Mouse (Mus musculus): Measurements from ENCODE around the gene Trabd2b. TPM values are rescaled to one million over a fixed set of nuclear protein-coding genes. Genes with fewer than 3 reads are reported as not detected.
A peak's percentile ranks its signal among the peaks of the same experiment; 100 is the strongest.

Gene Trabd2b
- total RNA-seq, 1 experiment from 2014 or later, result 0.97 TPM

- no peak for DNase-seq
These were observed 42.0 kb downstream of the Trabd2b start for GRCm38 (mm10) chr4:114448393-114449052.

- no peak for DNase-seq
These were observed 46.6 kb downstream of the Trabd2b start for GRCm38 (mm10) chr4:114453101-114453500.

DNA sequence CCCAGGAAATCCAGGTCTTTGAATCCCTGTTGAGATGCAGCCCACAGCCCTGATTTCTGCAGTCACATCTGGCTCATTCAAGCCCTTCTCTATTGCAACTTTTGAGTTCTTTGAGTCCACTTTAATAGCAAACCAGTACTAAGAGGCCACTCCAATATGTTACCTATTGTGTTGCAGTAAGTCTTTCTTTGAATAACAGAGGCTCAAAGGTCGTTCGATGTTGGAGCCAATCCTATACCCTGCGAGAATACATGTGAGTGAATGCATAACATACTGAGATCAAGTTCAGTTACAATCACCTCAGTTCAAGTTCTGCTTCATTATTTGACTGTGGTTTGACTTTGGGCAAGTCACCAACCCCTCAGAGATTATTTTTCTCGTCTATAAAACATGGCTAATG is 47.5 kb downstream of the Trabd2b start:
- no peak for DNase-seq

GRCm38 (mm10) chr4:114454495-114455186 is 48.1 kb downstream of the Trabd2b start:
- peak; percentile 11 for DNase-seq

DNA sequence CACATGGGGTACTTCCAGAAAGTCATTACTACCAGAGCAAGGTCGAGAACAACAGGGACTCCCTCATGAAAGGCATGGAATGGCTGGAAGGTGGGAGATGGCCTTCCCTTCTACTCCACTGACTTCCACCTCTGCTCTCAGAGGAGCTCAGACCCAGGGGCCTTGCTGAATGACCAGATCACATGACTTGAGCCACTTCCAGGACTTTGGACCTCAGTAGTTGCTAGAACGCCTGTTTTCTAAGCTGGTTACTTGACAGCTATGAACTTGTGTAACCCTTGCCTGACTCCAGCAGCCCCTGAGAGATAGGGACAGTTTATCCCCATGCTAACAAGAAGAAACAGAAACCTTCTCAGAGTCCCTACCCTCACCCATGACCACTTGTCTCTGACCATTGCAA is 50.6 kb downstream of the Trabd2b start:
- no peak for DNase-seq

GRCm38 (mm10) chr4:114459591-114459990 is 53.1 kb downstream of the Trabd2b start:
- DNase-seq, result no peak

GRCm38 (mm10) chr4:114460401-114460800 is 53.9 kb downstream of the Trabd2b start:
- no peak for DNase-seq

- DNase-seq, result no peak
These were observed 54.6 kb downstream of the Trabd2b start for GRCm38 (mm10) chr4:114461093-114461492.

DNA sequence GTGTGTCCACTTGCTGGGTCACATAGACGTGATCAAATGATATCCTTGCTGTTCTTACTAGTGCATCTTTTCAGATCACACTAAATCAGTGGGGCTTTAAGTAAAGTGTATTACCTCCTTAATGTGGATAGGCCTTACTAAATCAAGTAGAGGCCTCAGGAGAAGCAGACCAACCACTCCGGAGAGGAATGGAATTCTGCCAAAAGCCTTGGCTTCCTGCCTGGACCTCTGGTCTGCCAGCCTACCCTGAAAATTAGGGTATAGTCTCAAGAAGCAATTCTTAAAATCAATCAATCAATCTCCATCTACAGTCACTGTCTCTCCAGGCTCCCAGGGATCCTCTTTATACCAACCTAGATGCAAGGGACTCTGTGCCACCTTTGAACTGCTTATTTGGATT is 59.1 kb downstream of the Trabd2b start:
- DNase-seq, result peak; percentile 51

DNA sequence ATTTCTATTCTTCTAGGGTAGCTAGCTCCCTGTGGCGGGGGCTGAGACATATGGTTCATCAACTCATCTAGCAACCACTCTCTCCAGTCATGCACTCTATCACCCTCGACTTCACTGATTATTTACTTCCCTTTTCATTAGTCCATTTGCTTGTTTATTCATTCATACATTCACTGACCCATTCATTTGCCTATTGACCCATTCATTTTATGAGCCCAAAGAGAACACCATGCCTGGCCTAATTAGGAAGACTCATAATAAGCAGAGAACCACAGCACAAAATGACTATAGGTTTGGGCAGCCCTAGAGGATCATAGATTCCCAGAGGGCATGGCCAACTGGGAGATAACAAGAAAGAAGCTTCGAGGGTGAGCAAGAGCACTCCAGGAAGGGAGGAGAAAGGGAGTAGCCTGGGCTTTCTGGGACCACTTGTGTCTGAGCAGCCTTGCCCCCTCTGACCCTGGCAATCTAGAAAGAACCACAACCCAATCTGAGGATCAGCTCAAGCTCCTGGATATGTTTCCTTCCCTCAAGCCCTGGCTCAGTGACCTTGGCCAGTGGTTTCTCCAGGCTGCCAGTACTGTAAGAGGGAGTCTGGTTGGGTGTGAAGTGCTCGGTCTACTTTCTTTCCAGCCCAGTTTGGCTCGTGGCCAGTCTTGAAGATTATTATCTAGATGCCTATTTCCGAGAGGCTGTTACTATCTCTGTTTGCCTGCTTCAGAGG is 61.0 kb downstream of the Trabd2b start:
- DNase-seq, result peak; percentile 35

DNA sequence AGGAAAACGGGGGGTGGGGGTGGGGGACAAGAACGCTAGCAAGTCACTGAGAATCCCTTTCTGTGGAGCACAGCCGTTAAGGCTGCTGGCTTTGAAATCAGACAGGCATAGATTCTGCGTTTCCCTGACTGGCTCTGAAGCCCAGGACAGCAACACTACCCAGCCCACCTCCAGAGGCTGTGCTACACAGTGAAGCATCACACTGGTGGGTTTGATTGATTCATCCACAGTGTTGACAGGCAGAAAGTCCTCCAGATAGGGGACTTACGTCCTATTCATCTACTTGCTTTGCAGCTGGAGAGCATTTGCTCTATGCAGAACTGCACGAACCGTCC is 61.5 kb downstream of the Trabd2b start:
- no peak for DNase-seq

DNA sequence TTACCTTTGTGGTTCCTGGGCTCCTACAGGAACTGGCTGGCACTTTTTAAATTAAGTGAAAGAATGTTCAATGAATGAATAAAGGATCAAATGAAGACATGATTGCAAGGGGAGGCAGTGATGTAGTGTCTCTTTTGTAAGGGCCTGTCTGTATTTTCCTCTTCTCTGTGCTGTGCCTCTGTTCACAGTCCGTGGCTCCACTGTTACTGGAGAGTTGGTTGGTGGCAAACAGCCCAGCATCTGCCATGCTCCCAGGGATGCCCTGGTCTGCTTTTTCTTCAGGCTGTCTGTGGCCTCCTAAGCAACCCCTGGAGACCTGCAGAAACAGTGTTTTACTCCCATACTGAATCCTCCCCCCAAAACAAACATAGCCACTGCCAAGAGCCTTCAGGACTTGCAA is 63.4 kb downstream of the Trabd2b start:
- no peak for DNase-seq

DNA sequence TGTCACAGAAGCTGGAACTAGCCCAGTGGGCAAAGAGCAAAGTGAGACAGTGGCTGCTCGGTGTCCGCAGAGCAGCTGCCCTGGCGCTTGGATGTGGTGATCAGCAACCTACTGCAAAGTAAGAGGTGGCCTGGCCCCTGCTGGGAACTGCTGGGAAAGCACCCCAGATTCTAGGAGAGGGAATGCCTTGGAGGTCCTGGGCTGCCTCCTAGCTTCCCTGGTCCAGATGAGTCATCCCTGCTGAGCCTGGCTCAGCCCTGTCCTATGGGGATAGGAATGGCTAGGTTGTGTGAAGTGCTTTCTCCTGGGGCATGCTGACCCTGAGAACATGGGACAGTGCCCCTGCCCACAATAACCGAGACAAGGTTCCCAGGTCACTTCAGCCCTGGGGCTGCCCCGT is 65.6 kb downstream of the Trabd2b start:
- peak; percentile 29 for DNase-seq

- DNase-seq, result no peak
These were observed 69.8 kb downstream of the Trabd2b start for GRCm38 (mm10) chr4:114476316-114476715.

- no peak for DNase-seq
These were observed 70.7 kb downstream of the Trabd2b start for GRCm38 (mm10) chr4:114477082-114477771.

DNA sequence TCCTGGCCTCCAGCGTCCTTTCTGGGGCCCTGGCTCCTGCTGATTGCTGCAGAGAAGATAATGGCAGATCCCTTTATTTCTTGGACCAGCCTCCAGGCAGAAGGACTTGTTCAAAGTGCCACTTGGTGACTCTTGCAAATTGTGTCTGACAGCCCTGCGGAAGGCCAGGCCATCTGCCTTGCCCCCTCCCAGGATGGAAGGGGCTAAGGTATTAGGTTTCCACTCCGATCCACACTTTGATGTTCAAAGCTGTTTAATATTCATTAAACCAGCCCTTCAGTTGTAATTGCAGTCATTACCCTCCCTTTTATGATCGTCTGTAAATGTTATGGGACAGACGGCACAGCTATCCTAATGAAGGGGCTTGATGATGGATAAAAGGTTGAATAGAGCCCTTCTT is 75.0 kb downstream of the Trabd2b start:
- DNase-seq, result no peak

- DNase-seq, result no peak
These were observed 77.6 kb downstream of the Trabd2b start for GRCm38 (mm10) chr4:114484173-114484572.

DNA sequence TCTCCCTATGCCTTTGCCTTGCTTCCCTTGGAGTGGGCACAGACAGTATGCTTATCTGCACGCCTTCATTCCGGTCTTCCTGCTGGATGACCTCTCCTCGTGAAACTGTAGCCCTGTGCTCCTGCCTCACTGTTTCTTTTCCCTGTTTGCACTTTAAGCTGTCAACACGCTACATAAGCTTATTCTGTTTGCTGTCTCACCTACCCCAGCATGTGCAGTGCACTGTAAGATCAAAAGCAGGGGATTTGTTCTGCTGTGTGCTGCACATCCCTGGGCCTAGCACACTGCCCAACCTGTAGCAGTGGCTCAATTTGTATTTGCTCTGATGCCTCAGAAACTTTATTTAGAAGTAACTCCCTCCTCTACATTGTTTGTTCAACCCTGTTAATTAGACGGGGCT is 79.5 kb downstream of the Trabd2b start:
- DNase-seq, result no peak

- no peak for DNase-seq
These were observed 80.5 kb downstream of the Trabd2b start for GRCm38 (mm10) chr4:114486885-114487531.

GRCm38 (mm10) chr4:114487701-114488100 is 81.2 kb downstream of the Trabd2b start:
- no peak for DNase-seq

DNA sequence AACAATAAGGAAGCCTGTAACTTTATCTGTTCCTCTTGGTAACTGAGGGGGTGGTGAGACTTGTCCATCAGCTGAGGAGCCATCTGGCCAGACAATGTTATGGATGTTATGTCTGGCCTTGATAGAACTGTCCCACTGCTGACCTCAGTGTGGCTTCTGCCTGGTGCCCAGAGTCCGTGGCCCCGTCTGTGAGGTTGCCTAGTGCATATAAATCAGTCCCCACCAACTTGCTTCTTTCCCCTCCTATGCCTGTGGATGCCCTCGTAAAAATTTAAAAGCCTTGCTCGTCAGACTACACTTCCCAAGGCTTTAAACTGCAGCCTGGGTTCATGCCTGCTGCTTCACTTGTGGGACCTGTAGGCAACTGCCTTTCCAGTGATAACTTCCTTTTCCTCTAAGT is 85.6 kb downstream of the Trabd2b start:
- no peak for DNase-seq

GRCm38 (mm10) chr4:114494035-114494434 is 87.5 kb downstream of the Trabd2b start:
- no peak for DNase-seq

Data from adrenal gland, postnatal 25 days (tissue).